Mouse (Mus musculus) gastrocnemius, postnatal 10 days (tissue): ENCODE data around the gene Elfn1. TPM values are rescaled to one million over a fixed set of nuclear protein-coding genes. Genes with fewer than 3 reads are reported as not detected.

Experiments used
- DNase-seq: peaks from one replicate; pipeline ENCODE4 v3.0.0; 2021; ENCODE audit warnings: mixed read lengths
- total RNA-seq, 2 experiments: library from RNA; stranded (reverse); gene quantifications; 2 replicates each; pipeline ENCODE4 v1.2.3; 2021

Elfn1 gene
- total RNA-seq, 2 experiments from 2014 or later, result 0.99 to 1.0 TPM

DNA sequence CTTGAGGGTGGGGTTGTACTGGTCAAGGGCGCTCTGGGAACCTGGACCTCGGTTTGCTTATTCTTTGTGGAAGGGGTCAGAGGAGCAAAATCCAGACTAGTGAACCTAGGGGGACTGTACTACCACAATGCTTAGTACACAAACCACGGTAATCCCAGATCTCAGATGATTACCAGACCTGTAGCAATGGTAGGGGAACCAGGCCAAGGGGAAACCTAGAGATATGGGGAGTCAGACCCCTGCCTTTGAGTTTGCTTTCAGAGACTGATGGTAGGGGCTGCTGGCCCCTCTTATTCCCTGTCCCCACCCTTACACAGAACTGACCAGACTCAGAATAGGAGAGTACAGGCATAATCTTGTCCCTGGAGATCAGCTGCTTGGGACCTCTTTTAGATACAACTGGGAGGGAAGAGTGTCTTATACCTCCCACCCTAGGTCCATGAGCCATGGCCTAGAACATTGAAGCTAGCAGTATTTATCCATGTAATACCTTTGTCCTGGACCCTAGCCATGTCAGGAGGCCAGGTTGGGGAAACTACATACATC, 3.1 kb downstream of the Elfn1 start:
- DNase-seq, result no peak

DNA sequence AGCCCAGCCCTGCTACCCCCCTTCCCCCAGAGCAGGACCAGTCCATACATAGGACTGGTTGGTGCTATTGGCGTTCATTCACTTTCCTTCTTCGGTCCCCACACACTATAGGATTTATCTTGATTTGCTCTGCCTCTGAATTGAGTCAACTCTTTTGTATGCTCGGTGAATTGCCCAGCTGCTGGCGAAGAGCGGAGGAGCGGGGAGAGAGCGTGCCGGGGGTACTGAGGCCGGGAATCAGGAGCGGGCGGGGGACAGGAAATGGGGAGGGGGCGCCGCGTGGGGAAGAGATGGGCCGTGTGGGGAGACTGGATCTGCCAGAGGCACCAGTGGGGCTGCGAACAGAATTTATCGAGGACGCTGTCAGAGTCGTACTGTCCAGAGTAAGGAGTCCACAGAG, 3.8 kb downstream of the Elfn1 start:
- DNase-seq, result no peak

DNA sequence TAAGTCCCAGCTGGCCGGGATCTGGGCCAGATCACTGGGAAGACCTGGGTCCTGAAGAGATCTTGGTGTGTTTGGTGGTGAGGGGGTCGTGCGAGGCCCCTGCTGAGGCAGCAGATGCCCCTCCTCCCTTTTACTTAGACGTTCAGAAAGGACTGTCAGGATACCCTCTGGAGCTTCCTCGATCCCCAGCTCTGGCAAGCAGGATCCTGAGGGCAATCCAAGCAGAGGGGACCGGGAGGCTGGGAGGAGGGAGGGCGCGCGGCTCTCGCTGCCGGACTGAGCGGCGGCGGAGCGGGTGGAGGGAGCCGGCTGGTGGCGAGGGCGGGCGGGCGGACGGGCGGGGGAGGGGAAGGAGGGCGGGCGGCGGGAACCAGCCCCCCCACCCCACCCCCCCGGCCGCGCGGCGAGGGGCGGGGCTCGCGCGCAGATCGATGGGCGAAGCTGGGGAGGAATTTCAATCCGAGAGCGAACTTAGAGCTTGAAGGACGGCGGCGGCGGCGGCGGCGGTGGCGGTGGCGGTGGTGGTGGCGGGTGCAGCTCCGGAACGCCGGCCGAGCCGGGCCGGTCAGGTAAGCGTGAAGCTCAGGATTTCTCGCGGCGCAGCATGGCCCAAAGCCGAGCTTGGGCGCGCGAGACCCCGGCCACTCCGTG, 4.5 kb downstream of the Elfn1 start:
- peak; percentile 29 for DNase-seq

DNA sequence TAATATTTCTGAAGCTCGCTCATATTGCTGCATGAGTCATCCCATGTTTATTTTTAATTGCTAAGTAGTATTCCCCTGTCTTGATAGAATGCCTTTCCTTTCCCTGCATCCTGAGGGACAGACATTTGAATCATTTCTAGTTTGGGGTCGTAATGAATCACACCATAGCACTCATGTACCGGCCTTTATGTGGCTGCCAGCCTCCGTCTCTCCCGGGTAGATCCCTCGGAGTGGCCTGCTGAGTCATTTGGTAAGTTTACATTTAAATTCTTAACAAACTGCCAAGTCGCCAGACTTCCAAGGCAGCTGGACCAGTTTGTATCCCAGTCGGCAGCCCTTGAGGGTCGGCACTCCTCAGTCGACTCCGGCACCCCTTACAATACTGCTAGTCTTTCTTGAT, 13.9 kb downstream of the Elfn1 start:
- no peak for DNase-seq

DNA sequence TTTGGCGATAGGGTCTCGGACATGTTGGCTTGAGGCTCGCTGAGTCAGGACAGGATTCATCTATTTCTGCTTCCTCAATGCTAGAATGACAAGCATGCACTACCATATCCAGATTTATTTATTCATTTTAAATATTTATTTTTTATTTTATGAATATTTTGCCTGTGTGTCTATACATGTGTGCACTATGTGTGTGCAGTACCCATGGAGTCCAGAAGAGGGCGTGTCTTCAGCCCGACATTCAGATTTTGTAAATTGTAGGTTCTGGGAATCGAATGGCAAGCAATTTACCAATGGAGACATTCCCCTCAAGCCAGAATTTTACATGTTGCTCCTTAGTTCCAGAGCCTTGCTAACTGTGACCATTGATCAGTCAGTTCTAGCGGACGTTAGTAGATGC, 16.1 kb downstream of the Elfn1 start:
- no peak for DNase-seq

DNA sequence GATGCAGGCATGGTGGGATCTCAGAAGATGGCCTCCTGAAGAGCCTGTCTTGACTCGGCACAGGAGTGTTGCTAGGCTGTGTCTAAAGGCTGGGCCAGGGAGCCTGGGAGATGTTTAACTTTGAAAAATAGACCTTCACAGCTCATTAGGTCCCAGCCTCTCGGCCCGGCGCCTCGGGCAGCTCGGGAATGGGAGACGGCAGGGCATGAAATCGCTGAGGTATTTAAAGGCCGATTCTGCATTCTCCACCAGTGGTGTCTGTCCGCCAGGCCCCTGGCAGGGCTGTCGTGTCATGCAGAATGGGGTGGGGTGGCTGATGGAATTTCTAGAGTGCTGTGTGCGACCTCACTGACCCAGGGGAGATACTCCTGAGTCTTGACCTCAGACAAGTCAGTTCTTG, 22.4 kb downstream of the Elfn1 start:
- no peak for DNase-seq

DNA sequence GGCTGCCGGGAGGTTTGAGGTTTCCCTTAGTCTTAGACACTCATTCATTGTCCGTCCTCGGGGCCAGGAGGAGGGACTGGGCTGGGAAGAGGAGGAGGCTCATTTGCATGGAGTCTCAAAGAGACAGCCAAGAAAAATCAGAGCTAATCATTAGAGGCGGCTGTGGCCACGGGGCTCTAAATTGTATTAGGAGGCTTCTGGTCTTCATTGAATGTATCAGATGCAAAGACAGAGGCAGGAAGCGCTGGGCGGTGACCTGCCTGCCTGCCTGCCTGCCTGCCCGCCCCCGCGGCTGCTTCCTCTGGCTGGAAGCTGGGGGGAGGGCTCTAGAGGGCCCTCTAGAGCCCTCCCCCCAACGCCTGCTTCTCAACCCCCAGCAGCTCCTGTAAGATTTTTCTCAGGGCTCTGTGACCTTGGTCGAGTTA, 23.2 kb downstream of the Elfn1 start:
- no peak for DNase-seq

DNA sequence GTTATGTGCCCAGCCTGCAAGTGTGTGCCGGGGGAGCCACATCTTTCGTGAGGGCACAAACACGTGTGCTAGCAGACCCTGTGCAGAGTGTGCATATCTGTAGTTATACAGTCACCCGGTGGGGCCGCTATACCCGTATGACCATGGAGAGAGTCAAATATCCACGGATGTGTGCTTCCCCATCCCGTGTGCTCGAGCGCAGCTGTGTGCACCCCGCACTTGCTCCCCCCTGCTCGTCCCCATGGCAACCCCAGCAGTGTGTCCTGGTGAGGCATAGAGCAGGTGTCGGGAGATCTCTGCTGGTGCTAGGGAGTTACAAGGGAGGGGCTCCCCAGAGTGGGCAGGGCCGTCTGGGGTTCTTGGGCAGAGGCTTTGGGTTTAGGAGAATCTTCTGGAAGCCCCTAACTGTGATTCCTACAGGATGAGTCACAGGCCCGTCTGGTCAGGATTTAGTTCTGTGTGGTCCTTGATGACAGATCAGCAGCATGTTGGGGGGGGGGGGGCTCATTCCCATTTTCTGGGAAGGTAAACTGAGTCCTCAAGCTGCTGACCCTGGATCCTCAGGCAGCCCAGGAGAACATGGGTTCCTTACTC, 24.3 kb downstream of the Elfn1 start:
- no peak for DNase-seq

DNA sequence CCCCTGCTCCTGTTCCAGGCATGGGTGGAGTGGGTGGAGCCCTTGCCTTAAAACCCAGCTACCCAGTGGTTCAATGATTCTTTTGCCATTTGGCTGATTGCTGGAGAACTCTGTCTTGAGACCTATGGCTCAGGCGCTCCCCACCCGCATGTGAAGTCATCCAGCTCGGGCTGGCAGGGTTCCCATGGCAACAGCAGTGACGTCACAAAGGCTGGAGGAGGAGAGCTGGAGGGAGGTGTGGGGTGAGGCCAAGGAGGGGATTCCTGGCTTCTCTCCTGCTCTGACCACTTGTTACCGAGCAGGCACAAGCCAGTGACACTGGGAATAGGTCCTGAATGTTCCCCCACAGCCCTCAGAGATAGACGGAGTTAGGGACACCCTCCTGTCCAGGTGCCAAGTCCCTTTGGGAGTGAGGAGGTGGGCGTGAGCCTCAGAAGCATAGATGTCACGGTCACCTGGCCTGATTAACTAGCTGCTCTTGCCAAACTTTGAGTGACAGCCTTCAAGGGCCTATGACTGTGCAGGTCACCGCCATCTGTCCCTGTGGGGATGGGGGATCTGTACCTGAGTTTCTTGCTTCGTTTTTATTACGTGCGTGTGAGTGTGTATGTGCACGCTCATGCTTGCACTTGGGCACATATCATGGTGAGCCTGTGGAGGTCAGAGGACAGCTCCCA, 25.0 kb downstream of the Elfn1 start:
- peak; percentile 48 for DNase-seq

DNA sequence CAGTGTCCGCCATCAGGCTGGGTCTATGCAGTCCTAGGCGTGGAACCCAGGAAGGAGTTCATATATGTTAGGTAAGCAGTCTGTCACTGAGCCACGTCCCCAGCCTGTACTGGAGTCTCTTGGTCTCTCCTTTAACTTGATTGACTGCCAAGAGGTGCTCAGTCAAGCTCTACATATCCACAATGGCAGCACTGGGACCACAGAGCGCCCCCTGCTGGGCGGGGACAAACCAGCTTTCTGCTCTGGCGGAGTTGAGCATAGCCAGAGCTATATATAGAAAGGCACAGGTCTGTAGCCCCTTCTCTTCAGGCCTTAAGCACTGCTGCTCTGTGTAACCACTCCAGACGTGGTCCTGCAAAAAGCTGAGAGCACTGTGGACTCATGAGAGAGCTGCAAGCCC, 25.7 kb downstream of the Elfn1 start:
- DNase-seq, result no peak

DNA sequence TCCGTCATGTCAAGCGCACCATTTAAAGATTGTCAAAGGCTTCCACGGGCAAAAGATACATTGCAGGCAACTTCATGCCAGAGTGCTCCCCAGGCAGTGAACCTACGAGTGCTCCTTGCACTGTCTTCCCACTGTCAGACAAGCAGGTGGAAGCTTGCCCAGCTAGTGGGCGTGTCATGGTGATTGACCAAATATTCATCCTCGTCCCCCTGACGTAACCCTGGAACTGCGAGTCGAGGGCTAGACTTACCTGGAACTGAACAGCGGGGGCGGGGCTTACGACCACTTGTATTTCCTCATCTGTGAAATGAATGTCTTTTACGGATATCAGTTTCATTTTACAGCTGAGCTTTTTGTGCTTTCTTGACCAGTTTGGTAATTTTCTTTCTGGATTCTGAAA, 28.7 kb downstream of the Elfn1 start:
- no peak for DNase-seq

DNA sequence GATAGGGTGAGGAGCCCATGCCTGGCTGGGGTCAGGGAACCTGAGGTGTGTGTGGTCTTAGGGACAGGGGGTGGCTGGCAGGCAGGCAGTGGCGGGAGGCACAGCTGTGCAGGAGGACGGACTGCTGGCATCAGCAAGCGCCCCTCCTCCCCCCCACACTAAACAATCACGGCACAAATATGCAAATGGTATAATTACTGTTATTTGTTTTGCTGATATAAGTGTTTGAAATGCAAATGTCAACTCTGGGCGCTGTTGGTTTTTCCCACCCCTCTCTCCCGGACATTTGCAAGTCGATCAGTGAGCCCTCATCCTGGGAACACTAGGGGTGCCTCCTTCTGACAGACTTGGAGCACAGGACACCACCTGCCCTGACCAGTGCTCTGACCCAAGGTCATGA, 37.0 kb downstream of the Elfn1 start:
- no peak for DNase-seq

DNA sequence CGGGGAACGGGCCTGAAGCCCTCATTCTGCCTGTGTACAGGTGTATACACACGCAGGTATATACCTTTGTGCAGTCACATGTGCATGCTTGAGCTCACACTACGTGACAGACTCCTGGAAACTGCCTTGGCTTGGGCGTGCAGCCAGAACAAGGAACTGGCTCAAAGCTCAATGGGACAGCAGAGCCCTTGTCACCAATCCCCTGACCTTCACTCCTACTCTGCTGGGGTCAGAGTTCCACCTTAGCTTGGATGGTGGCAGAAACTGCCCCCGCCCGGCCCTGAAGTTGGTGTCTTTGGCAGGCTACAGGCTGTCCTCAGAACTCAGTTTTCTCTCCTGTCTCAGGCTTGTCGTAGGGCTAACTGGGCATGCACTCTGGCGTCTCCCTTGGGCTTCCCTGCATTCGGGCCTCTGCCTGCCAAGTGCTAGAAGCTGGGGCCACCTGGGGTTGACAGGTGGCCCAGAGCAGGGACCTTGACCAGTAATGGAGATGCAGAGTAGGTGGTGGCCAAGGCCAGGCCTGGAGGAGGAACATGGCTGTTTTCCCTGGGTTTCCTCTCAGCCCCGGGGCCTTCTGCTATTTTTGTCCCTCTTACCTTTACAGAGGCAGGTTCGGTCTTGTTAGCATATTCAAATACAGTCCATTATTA, 38.1 kb downstream of the Elfn1 start:
- DNase-seq, result no peak

DNA sequence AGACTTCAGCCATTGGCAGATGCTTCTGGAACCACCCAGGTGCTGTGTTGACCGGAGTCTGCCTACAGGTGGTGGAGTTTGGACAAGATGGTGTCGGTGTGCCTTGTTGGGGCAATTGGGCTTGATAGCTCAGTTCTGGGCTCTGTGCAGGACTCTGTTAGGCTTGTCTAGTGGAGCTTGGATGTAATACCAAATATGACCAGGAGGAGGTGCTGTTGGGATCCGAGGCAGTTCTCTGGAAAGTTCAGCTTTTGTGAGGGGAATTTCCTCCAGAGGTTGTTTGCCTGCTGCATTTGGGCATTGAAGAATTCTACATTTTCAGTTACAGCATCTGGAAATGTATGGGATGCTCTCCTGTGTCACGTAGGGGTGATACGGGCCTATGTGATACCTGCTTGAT, 39.7 kb downstream of the Elfn1 start:
- no peak for DNase-seq

DNA sequence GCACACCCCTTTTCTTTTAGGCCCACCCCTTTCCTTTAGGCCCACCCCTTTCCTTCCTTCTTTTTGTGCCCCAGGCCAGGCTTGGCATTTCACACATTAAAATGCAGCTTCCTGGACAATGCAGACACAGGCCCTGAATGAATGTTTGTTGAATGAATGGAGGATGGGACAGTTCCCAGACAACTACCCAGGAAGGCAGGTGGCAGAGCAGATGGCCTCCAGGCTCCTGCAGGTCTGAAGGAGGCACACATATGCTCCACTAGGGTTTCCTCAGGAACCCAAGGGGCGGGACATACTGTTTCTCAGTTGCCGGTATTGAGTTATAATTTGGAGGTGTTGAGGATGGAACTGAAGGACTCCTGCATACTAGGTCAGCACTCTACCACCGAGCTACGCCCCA, 40.8 kb downstream of the Elfn1 start:
- DNase-seq, result no peak

DNA sequence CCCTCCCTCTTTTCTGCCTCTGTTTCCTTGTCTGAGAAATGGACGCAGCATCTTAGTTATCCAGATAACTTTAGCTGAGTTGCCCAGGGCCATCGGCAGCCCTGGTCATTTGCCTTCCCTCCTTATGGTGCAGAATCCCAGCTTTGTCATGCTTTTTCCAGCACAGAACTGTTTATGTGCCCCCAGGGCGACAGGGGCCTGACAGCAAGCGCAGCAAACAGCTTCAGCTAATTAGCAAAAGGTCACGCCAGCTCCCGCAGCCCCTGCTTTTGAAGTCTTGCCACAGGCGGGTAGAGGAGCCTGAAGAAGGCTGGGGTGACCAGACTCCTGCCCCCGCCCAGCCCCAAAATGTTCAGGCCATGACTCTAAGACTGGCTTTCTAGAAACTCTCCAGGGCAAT, 41.6 kb downstream of the Elfn1 start:
- no peak for DNase-seq

DNA sequence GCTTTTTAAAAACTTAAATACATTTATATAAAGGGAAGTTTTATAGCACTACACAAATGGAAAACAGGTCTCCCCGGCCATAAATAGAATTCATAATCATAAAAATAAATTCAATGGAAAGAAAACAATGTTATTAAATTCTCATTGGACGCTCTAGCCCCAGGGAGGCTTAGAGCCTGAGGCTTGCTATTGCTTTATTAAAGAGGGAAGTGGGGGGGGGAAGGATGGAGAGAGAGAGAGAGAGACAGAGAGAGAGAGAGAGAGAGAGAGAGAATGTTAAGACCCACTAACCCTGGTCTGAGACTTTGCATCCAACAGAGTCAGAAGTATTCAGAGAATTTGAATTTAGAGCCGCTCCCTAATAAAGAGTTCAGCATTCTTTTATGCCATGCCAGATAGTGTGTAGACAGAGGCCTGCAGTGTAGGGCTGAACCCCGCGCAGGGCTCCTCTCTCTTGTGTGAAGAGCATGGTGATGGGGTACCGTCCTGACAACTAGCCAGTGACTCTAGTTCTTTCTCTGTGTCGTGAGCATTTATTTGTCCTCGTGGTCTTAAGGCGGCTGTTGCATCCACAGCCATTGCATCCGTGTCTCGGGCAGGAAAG, 42.3 kb downstream of the Elfn1 start:
- no peak for DNase-seq

DNA sequence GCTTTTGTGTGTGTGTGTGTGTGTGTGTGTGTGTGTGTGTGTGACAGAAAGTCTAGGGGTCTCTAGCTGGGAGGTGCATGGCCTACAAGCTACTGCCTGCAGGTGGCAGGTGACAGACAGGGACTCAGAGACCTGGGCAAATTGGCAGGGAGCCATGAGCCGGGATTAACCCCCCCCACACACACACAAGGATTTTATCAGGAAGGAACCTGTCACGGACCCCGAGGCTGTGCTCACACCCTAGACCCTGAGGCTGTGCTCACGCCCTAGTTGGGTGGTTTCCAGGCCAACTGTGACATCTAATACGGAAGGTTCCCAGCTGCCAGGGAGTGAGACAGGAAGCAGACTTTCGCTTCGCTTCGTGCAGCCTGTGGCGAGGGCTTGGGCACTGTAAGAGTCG, 49.1 kb downstream of the Elfn1 start:
- peak; percentile 58 for DNase-seq

DNA sequence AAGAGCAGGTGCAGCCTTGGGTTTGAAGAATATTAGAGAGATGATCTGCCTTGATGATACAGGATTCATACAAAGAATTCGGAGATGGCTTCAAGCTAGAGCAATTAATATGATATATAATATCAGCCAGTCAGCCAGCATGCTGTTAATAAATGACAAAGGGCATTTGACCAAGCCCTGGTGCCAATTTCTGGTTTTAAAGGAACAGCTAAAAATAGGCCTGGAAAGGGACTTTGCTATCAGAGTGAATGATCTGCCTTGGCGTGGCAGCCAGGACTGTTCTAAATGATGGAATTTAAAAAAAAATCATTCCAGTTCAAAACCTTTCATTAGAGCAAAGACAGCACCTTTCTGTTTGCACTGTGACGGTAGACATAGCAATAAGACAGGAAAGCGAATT, 52.0 kb downstream of the Elfn1 start:
- DNase-seq, result no peak

DNA sequence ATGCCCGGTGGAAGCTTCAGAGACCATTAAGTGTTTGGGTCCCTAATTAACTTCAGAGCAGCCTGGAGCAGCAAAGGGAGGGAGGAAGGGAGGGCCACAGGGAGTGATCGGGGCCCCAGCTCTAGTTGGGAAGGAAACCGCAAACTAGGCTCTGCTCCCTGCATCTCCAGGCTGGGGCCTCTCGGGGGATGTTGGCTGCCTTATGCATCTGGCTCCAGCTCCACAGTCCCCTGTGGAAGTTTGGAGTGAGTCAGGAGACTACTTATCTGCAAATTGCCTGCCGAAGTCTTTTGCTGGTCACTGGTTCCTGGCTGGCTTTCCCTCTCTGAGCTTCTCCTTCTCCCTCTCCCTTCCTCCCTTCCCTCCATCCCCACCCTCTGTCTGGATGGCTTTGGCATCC, 56.6 kb downstream of the Elfn1 start:
- no peak for DNase-seq

DNA sequence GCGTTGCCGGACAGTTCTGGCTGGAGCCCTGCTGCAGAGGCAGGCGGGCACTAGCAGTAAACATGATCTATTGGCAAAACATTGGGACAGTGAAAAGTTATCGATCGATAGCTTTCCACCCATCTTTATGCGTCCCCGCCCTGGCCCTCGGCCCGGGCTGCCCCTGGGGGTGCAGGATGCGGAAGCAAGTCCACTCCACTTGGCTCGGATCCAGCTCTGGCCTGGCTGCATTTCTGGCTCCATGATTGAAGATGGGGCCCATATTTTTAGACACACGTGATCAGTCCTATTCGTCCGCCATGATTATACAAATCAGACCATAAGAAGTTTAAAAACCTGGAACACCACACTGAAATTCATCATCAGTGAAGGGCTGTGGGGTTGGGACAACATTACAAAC, 57.9 kb downstream of the Elfn1 start:
- peak; percentile 34 for DNase-seq

DNA sequence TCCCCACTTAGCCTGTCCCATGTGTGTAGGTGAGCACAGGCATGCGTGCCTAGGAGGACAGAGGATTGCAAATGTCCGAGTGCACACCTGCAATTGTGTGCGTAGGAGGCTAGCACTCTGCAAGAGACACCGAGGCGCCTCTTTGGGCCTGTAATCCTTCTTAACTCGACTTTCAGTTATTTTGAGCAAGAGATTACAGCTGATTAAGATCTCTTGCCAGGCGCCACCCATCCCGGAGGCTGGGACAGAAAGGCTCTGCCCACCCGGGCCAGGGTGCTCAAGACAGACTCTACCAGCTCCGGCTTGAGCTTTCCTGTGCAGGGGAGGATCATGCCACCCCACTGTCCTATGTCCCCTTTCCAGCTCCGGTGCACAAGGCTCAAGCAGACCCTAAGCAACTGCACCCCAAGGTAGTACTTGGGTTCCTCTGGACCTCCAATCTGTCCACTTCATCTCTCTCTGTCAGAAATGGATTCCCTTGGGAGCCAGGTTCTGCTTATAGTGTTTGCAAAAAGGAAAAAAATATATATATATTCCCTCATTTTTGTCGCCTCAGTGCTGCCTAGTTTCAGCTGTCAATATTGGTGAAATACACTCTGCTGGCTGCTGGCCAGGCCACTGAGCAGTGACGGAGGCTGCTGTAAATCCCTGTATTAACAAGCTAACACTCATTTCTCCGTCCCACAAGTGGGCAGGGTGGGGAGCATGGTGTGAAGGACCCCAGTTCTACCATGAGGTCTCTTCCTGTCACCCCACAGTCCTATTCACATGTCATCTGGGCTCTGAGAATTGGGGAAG, 61.6 kb downstream of the Elfn1 start:
- no peak for DNase-seq
